Mouse (Mus musculus) R1 (cell line): ENCODE data around the gene Cfd.

Source experiments
- DNase-seq: peaks from one replicate; pipeline ENCODE4 v3.0.0-alpha.2; 2018; ENCODE audit warnings: low read depth, low spot score

Cfd gene

GRCm38 (mm10) chr10:79890670-79891069, at the start of gene Cfd:
Gene Cfd (plus strand): TSS chr10:79890853.
- no peak for DNase-seq

DNA sequence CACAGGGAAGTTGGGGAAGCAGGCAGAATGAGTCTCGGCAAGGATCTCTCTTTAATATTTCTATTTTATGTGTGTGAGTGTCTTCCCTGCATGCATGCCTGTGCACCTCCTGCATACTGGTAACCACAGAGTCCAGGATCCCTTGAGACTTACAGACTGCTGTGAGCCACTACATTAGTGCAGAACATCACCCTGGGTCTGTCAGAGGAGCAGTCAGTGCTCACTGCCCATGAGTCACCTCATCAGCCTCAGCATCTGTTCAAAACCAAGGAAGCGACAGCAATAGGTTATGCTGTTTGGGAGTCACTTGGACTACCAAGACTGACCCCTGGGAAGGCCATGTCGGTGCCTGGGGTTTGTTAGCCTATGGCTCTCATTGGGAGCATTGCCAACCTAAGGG, 48.3 kb upstream of the Cfd start:
- no peak for DNase-seq

DNA sequence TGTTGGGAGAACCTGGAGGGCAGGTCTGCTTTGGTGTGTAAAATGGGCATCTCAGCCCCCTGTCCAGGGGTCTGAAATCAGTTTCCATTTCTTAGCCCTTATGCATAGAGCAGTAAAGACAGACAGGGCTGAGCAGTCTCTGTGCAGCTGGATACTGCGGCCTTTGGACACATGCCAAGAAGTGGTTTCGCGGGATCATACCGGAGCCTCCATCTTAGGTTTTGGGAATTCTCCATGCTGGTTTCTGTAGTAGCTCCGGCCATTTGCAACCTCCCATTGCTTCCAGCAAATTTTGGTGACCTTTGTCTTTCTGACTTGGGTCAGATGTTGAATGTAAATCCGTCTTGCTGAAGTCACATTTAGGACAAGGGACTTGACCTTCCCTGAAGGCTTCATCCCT, 47.2 kb upstream of the Cfd start:
- peak; percentile 57 for DNase-seq

GRCm38 (mm10) chr10:79846553-79846952, 44.1 kb upstream of the Cfd start:
- DNase-seq: no peak

GRCm38 (mm10) chr10:79849941-79850628, 40.6 kb upstream of the Cfd start:
- no peak for DNase-seq

DNA sequence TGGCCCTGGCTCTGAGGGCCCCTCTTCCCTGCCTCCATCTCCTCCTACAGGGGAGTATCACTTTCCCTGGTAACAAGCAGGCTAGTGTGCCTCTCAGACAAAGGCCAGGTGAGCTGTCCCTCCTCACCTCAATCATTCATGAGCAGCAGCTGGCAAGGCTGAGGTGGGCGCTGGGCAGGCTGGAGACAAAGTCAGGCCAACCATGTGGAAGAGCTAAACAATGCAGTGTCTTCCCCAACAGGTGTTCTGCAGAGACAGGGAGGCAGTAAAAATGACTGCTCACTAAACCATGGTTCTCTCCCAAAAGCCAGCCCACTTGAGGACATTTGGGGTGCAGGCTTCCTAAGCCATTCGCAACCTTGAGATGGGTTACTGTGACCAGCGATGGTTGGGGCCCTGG, 39.0 kb upstream of the Cfd start:
- no peak for DNase-seq

- peak; percentile 56 for DNase-seq
These were observed 38.4 kb upstream of the Cfd start for GRCm38 (mm10) chr10:79852107-79852789.

DNA sequence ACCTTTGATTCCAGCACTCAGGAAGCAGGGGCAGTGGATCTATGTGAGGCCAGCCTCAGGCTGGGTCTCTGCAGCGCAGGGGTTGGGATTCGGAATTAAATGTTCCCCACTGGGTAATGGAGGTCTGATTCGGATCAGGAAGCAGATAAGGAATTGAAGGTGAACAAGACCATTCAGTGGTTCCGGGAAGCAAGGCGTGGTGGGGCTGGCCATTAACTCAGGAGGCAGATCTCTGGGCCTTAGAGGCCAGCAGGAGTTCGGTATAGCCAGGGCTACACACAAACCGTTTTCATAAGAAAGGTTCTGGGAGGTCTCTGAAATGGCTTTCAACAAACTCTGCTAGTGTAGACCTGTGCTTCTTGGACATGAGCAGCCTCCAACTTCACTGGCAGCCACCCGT, 37.8 kb upstream of the Cfd start:
- DNase-seq: peak; percentile 50

DNA sequence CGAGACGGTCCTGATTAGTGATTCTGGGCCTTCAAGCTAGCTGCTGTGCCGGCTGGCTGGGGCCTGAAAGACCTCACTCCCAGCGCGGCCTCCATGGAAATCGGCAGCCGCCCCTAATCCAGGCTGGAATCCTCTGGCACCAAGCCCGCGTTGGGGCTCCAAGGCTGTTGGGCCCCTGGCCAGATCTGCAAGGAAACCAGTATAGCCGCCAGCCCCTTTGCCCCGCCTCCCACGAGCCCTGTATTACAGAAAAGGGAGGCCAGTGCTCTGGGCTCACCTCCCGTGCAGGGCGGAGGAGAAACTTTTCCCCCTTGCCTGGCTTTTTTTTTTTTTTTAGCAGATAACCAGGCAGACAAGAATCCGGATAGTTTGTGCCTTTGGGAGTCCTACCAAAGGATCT, 37.3 kb upstream of the Cfd start:
- DNase-seq: peak; percentile 93

GRCm38 (mm10) chr10:79853860-79854795, 36.5 kb upstream of the Cfd start, which contains the start of gene Ptbp1:
Gene Ptbp1 (plus strand): TSS chr10:79854427.
- peak; percentile 100 for DNase-seq

GRCm38 (mm10) chr10:79854801-79855541, 35.7 kb upstream of the Cfd start:
- peak; percentile 89 for DNase-seq

DNA sequence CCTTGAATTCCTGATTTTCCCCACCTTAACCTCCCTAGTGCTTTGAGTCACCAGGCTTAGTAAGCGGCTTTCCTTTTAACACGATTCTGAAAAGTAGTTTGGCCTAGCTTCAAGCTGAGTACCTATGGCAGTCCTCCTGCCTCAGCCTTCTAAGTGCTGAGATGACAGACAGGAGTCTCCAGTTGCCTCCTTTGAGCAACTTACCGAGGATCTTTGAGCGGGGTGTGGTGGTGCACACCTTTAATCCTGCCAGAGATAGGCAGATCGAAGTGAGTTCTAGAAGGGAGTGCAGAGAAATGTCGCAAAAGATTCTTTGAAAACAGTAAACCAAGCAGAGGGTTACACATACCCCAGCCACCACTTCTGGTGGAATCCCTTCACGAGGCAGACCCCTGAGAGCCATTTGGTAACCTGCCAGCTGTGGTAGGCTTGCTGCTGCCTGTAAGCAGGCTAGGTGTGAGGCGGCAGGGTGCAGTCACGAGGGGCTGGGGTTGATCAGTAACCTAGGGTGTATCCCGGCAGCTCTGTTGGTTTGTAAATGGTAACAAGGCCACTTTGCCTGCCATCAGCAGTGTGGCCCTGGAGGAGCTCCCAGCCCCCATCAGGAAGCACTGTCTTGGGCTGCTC, 35.0 kb upstream of the Cfd start:
- peak; percentile 54 for DNase-seq

DNA sequence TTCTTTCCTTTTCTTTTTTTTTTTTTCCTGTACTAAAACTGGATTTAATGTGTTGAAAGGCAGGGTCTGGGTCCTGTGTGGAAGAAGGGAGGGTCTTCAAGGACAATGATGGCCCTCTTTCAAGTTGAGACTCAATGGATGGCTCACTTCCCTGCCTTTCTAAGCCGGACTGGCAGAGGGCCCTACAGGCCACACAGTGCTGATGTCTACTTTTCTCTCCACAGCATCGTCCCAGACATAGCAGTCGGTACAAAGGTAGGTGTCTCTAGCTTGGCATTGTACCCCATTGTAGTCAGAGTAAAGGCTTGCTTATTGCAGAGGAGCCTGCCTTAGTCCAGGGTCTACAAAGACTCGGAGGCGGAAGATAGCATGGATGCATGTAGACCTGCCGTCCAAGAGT, 34.4 kb upstream of the Cfd start:
- DNase-seq: no peak

- DNase-seq: no peak
These were observed 33.8 kb upstream of the Cfd start for GRCm38 (mm10) chr10:79856704-79857451.

GRCm38 (mm10) chr10:79857452-79857811, 33.2 kb upstream of the Cfd start:
- DNase-seq: no peak

DNA sequence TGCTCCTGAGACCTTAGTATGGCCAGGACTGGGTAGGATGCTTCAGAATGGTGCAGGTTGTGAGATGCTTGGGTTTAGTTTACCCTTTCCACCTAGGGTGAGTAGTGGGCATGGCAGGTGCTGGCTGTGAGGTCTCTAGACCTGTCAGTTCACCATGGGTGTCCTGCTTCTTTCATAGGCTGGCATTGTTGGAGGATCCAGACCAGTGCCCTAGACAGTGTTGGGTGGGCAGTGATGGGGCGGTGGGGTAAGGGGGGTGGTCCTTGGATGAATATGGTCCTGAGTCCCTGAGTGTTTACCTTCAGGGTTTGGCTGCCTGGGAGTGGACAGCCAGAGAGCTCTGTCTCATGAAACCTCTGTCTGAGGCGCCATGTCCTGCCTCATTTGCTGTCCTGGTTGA, 32.8 kb upstream of the Cfd start:
- no peak for DNase-seq

DNA sequence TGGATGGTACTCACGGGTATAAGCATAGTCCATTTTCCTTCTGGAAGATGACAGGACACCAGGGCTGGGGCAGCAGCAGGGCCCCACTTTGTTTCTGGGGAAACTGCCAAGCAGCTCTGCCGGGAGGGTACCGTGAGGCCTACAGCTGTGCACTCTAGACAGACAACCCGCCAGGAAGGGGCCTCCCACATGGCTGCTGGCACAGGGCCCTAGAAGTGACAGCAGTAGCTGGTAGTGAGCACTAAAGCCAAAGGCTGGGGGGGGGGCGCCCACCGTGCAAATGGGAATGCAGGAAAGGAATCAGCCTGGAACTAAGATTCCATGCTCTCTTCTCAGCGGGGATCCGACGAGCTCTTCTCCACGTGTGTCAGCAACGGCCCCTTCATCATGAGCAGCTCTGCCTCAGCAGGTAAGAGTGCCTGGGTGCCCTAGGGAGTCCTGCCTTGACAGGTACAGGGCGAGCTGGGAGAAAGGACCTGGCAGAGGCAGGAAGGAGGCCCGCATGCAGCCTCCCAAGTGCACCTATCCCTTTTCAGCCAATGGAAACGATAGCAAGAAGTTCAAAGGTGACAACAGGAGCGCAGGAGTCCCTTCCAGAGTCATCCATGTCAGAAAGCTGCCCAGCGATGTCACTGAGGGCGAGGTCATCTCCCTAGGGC, 32.1 kb upstream of the Cfd start:
- no peak for DNase-seq

GRCm38 (mm10) chr10:79859116-79859515, 31.5 kb upstream of the Cfd start:
- no peak for DNase-seq

DNA sequence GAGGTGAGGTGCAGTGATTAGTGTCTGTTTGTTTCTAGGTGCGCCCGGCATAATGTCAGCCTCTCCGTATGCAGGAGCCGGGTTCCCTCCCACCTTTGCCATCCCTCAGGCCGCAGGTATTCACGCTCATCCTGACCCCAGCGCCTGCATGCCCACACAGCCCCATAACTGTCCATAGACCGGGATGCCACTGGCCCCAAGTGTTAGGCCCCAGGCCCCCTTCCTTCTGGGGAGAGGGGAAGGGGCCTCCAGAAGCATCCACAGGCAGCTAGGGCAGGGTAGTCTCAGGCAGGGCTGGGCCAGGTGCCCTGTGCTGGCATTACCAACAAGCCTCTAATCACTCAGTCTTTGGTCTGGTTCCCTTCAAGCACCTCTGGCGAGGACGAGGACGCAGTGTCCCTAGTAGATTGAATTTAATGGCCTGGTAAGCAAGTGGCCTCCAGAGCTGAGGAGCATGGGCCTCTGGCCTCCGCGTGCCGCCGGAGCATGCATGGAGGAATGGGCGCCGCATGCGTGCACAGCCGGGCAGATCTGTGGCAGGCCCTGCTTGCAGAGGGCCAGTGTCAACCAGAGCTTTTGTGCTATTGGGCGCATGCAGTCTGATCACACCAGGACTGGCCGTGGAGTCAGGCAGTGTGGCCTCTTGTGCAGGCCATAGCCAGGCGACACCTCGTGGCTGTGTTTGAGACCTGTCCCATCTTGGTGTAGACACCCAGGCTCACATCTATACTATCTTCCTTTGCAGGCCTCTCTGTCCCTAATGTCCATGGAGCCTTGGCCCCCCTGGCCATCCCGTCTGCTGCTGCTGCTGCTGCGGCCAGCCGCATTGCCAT, 30.4 kb upstream of the Cfd start:
- DNase-seq: no peak
